Mouse (Mus musculus) mouse embryonic stem cell (cell line): ENCODE data around the gene Slc13a2.

Experiments used
- in situ Hi-C, 2 experiments: fragments of 300-500 bp; cut with MboI; formaldehyde crosslinking; loops; 1 replicate in 1 of 2; 3 replicates in 1 of 2; pipeline ENCODE4 v1.14.3; 2019 to 2020; ENCODE audit warnings: low sequenced_read_pairs in 2 of 2, low pct_unique_long_range_greater_than_20kb in 1 of 2, mixed read lengths in 1 of 2; ENCODE audit not compliant: unreplicated experiment in 1 of 2

Slc13a2 gene

DNA sequence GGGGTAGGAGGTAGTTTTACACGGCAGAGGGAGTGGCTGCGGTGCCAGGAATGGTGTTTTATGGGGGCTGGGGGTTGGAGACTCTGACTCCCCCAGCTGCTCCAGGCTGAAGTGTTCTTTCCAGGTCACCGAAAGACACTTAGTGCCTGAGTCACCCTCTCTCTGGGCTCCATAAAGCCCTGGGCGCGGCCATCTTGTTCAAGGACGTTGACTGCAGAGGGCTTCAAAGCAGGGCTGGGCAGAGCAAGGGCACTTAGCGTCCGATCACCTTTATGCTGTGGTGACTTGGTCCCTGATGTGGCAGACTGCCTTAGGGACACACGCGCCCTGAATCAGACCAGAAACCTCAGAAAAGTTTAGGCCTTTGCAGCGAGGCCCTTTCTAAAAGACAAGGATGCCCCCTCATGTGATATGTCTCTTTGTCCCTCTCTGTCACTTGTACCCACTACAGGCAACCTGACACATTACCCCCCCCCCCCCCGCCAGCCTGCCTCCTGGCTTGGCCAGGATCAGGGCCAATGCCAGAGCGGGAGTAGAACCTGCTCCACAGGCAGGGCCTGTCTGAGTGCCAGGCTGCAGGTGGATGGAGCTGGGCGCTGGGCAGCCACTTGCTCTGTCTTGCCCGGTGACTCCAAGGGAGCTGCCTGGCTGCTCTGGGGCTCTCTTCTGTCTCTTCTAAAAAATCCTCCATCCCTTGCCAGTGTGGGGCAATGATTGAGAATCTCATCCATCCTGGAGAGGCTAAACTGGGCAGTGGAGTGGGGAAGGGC is 54.4 kb downstream of the Slc13a2 start:
- in situ Hi-C loops, result no loop called here

DNA sequence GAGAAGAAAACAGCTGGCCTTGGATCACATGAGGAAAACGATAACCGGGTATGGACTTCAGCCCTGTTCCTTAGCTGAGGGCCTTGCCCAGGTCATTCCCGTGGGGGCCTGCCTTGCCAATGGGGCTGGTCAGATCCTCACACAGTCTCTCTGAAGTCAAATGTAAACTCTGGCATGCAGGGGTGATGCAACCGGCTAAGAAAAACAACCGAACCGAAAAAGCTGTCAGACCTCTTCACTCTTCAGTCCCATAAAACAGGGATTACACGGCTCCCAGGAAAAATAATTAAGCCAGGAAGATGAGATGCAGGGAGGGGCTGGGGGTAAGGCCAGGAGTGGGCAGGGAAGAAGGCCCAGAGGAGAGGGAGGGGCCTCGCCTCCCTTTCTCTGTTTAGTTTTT is 57.9 kb downstream of the Slc13a2 start:
- in situ Hi-C loops, result loop anchor here in 1 of 2 experiments (5.0 kb wide), 2 partner anchors 38 to 78 kb away; no protein-coding TSS in a partner anchor

DNA sequence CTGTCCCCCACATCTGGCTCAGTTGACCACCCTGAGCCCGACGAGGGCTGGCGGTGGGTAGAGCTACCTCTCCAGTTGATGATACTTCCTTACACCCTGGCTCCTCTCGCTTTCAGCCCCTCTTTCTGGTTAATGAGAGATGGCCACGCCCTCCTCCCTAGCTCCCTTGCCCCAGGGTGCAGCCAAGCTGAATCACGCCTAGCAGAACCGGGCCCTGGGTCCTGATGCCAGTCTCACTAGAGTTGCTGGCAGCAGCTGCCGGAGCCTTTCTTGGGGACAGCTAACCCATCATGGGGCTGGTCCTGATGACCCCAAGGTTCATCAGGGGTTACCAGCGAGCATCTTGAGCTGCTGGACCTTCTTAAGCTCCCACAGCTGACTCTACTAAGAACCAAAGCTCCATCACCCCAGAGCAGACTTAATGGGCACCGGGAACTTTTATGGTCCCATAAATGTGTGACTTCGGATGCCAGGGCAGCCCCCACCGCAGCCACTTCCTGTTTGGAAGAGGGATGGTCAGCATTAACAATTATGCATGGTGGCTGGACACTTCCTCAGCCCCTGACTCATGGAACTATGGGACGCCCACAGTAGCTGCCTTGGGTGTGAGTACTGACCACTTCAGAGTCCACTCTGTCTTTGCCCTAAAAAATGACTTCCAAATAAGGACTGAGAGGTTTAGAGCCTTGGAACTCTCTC is 58.6 kb downstream of the Slc13a2 start:
- in situ Hi-C loops, result loop anchor here in 1 of 2 experiments (5.0 kb wide), 2 partner anchors 39 to 79 kb away; no protein-coding TSS in a partner anchor

DNA sequence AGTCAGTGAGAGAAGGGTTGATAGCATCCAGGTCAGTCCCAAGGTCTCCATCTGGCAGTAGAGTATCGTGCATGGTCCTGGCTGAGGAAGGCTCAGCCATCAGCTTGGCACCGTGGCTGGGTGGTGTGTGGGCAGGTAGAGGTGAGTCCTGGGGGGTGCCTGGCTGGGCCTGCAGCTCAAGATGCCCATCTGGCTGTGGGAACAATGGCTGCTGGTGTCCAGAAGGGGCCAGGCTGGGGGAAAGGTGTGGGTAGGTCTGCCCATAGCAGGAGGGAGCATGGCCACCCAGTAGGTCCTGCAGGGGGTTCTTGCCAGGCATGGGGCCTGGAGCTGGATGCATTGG is 61.3 kb downstream of the Slc13a2 start:
- in situ Hi-C loops, result loop anchor here in 1 of 2 experiments (5.0 kb wide), 2 partner anchors 42 to 82 kb away; no protein-coding TSS in a partner anchor

DNA sequence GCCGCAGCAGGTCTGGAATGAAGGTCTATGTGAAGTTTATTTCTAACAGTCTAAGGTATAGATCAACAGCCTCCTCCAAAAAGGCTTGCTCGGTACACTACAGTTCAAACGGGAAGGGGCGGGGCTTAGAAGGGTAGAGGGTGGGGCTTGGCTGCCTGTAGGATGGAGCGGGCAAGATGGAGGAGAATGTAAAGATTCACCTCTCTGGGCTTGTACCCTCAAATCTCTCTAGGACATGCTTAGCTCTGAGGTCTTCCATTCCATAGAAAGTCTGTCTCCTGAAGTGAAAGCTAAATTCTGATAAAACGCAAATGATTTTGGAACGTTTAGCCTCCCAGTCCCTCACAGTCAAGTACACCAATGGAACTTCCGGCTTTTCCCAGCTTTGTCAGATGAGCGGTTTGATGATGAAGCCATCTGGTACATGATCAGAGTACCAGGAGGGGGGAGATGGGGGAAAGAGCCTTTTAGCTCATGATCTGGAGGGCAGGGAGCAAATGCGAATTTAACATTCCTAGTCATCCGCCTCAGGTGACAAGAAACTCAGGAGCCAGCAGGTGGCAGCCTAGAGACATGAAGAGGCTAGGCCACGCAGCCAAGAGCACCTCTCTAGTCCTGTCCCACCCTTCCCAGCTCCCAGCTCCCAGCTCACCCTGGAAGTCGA is 61.8 kb downstream of the Slc13a2 start:
- in situ Hi-C loops, result loop anchor here in 1 of 2 experiments (5.0 kb wide), 2 partner anchors 42 to 82 kb away; no protein-coding TSS in a partner anchor

DNA sequence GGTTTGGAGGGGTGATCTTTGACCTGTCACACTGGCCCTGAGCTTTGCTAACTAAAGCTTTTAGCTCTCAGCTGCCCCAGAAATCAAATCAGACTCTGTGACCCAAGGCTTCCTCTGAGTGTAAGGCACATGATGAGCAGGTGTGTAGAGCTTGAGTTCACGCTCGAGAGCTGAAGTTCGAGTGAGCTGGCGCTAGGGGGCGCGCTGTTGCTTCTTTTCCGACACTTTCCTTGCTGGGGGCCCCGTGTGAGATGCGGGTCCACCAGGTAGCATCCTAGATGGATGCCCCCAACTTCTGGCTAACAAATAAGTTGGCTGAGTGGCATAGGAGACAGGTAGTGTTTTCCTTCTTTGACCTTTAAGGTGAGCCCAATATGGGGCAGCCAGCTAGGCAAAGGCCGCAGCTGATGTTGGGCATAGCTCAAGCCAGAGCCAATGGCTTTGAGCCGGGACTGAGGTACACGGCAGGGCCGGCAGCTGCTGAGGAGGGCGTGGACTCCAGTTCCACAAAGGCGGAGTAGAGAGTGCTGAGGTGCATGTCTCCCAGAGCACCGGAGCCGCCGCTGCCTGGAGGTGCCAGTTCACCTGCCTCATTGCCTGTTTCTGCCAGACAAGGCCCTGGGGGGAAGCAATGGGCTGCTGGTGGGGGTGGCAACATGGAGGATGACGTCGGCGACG is 63.5 kb downstream of the Slc13a2 start:
- in situ Hi-C loops, result no loop called here

DNA sequence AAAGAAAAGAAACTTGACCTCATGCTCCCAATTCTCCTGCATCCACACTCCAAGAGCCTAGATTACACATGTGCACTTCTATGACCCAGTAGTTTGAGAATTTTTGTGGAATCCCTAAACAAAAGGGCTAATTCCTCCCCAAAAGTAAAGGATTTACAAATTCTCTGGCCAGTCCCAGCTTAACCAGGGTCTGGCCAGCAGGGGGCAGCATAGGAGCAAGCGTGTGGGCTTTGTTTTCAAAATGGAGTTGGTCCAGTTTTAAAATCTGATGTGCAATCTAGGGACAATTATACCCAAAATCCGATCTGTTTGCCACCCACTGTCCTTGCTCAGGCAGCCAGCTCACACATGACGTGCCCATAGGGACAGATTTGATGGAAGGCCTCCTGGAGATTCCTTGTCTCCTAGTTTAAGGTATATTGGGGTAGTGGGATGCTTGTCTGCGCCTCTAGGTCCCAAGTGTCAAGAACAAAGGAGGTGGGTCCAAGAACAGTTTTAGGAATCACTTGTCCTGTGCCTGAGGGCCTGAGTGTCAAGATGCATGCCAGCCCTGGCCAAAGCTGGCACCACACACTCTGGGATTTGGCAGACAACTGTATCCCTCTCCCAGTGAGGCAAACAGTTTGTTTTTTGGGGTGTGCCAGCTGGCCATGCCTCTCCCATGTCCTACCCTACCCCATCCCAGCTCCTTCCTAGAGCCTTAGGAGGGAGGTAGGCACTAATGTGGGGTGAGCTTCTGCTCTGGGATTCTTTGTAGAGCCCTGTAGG is 66.4 kb downstream of the Slc13a2 start:
- in situ Hi-C loops, result no loop called here

DNA sequence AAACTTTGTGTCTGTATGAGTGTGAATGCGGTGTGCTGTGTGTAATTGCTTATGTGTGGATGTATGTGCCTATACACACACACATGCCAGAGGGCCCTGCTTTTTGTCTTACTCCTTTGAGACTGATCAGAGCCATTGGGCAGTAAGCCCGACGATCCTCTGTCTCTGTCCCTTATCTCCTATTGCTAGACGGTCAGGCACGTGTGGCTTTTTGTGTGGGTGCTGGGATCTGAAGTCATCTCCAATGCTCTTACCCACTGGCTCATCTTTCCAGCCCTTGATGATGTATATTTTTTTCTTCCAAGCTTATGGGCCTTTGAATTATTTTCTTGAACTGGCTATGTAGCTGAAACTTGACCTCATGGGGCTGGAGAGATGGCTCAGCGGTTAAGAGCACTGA is 67.1 kb downstream of the Slc13a2 start:
- in situ Hi-C loops, result no loop called here

DNA sequence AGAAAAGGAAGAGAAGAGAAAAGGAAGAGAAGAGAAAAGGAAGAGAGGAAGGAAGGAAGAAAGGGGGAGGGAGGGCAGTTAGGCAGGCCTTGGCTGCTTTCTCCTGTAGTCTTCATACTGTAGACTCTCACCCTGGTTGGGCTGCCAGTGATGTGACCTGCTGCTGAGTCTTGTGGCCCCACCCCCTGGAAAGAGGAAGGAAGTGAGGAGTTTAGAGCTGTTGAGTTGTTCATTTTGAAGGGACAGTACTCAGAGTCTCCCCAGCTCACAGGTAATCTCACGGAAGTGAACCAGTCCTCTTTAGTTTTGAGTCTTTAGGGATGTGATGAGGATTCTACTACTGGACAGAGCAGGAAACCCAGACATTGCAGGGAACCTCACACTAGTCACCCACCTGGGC is 68.9 kb downstream of the Slc13a2 start:
- in situ Hi-C loops, result no loop called here

DNA sequence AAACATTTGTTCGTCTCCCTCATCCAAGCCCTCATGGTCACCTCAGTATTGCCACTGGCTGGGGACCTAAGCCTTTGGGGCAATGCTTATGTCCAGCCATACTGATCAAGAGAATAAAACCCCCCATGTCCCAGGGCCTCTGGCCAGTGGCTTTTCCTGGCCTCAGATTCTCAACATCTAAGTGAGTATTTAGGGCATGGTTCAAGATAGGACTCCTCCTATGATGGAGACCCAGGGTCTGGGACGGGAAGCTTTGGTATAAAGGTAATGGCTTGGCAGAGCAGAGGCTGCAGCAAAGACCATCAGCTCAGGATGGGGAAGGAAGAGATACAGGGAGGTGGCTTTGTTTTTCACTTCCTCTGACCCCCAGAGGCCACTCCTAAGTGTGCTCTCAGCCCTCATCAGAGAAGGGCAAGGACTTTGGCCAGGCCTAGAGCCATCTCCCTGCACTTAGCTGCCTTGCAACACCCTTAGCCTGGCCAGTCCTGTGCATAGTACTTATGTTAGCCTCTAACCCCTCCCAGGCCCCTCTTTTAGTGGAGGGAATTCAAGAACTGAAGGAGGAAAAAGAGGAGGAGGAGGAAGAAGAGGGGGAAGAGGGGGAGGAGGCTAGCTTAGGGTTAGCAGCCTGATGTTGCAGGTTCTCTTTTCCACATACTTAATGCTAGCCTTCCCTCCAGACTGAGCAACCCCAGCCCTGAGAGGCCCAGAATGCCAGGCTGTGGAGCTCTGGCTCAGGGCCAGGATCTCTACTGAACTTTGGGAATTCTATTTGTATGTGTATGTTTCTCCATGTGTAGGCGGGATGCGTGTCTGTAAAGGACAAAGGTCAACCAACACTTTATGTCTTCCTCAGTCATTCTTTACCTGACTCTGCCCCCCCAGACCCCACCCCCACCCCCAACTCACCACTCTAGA is 72.3 kb downstream of the Slc13a2 start:
- in situ Hi-C loops, result no loop called here

DNA sequence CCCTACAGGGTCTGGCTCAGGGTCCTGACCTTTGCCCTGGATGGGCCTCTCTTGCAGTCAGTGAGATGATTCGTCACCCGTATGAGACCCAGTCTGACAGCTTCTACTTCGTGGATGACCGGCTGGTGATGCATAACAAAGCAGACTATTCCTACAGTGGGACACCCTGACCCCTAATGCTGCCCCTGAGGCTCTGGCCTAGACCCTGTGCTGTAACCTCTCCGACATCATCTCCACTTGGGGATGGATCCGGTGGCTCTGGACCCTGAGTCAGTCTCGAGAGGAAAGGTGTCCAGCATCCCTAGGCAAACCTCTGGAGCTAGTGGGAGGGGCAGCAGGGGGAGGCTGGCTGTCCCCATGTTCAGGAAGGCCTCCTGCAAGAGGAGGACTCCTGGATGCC is 73.5 kb downstream of the Slc13a2 start:
- in situ Hi-C loops, result no loop called here

DNA sequence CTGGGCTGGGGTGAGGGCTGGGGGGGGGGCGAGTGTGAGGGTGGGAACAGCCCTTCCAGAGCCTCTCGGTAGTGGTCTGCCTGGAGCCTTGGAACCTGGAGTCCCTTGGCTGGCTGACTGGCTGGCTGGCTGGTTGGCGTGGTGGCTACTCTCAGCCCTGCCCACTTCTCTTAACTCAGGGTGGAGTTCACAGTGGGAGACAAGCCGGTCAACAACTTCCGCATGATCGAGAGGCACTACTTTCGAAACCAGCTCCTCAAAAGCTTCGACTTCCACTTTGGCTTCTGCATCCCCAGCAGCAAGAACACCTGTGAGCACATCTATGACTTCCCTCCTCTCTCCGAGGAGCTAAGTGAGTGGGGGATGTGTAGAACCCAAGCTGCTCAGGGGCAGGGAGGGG is 74.1 kb downstream of the Slc13a2 start:
- in situ Hi-C loops, result no loop called here
